Mouse (Mus musculus) mesoderm, embryonic 11.5 days (tissue): Measurements from ENCODE around the gene Sgip1.

Source experiments
- DNase-seq: peaks from one replicate; pipeline ENCODE4 v3.0.0-alpha.2; 2012; ENCODE audit warnings: low read depth, low spot score

Sgip1 gene

GRCm38 (mm10) chr4:102774549-102774948, 33.5 kb downstream of the Sgip1 start:
- no peak for DNase-seq

GRCm38 (mm10) chr4:102775596-102776270, 34.6 kb downstream of the Sgip1 start:
- no peak for DNase-seq

GRCm38 (mm10) chr4:102779902-102780301, 38.8 kb downstream of the Sgip1 start:
- no peak for DNase-seq

GRCm38 (mm10) chr4:102783063-102783748, 42.1 kb downstream of the Sgip1 start:
- no peak for DNase-seq

GRCm38 (mm10) chr4:102785158-102785557, 44.1 kb downstream of the Sgip1 start:
- no peak for DNase-seq

- DNase-seq: no peak
Measured at GRCm38 (mm10) chr4:102792100-102792790, 51.1 kb downstream of the Sgip1 start.

- DNase-seq: no peak
Measured at GRCm38 (mm10) chr4:102801471-102801870, 60.4 kb downstream of the Sgip1 start.

- no peak for DNase-seq
Measured at GRCm38 (mm10) chr4:102801936-102802335, 60.8 kb downstream of the Sgip1 start.

- no peak for DNase-seq
Measured at GRCm38 (mm10) chr4:102804611-102805010, 63.5 kb downstream of the Sgip1 start.

- no peak for DNase-seq
Measured at GRCm38 (mm10) chr4:102806987-102807386, 65.9 kb downstream of the Sgip1 start.

GRCm38 (mm10) chr4:102808258-102808657, 67.2 kb downstream of the Sgip1 start:
- DNase-seq: no peak

- DNase-seq: no peak
Measured at GRCm38 (mm10) chr4:102809296-102809695, 68.2 kb downstream of the Sgip1 start.

- no peak for DNase-seq
Measured at GRCm38 (mm10) chr4:102810277-102810676, 69.2 kb downstream of the Sgip1 start.

GRCm38 (mm10) chr4:102811007-102811805, 70.1 kb downstream of the Sgip1 start:
- DNase-seq: peak; percentile 26

- no peak for DNase-seq
Measured at GRCm38 (mm10) chr4:102813346-102813745, 72.2 kb downstream of the Sgip1 start.

GRCm38 (mm10) chr4:102821786-102822185, 80.7 kb downstream of the Sgip1 start:
- DNase-seq: no peak

- no peak for DNase-seq
Measured at GRCm38 (mm10) chr4:102824494-102824893, 83.4 kb downstream of the Sgip1 start.

- no peak for DNase-seq
Measured at GRCm38 (mm10) chr4:102826159-102826558, 85.1 kb downstream of the Sgip1 start.

- DNase-seq: no peak
Measured at GRCm38 (mm10) chr4:102828518-102828917, 87.4 kb downstream of the Sgip1 start.

- DNase-seq: no peak
Measured at GRCm38 (mm10) chr4:102833191-102833590, 92.1 kb downstream of the Sgip1 start.

GRCm38 (mm10) chr4:102833726-102834125, 92.6 kb downstream of the Sgip1 start:
- no peak for DNase-seq

GRCm38 (mm10) chr4:102834710-102835109, 93.6 kb downstream of the Sgip1 start:
- no peak for DNase-seq
